Mouse (Mus musculus): ENCODE measurements around the gene Nfatc3.
"Not testable (repeated sequence)": the region's sequence is repeated elsewhere in the genome, so short reads cannot be mapped to it uniquely, and the experiment has no call there.

Nfatc3 gene

GRCm38 (mm10) chr8:106058731-106059612, at the start of gene Nfatc3:
Gene Nfatc3, plus strand, starts transcription at chr8:106058840.
- DNase-seq (ENCODE audit: low spot score in 2 of 2) = peak; percentile 94 to 95

GRCm38 (mm10) chr8:106010748-106011642, 47.6 kb upstream of the Nfatc3 start:
- DNase-seq (ENCODE audit: low spot score in 2 of 2) = peak; percentile 85 to 92

- DNase-seq (ENCODE audit: low spot score in 2 of 2) = no peak
Measured at GRCm38 (mm10) chr8:106011643-106011986, 47.0 kb upstream of the Nfatc3 start, which contains the start of gene Ddx28. Gene Ddx28, minus strand, starts transcription at chr8:106011882.

- not testable (repeated sequence) for DNase-seq (ENCODE audit: low spot score in 2 of 2)
Measured at GRCm38 (mm10) chr8:106012203-106012602, 46.4 kb upstream of the Nfatc3 start.

- no peak for DNase-seq (ENCODE audit: low spot score in 2 of 2)
Measured at GRCm38 (mm10) chr8:106016284-106016683, 42.4 kb upstream of the Nfatc3 start.

GRCm38 (mm10) chr8:106017130-106017529, 41.5 kb upstream of the Nfatc3 start:
- no peak for DNase-seq (ENCODE audit: low spot score in 2 of 2)

DNA sequence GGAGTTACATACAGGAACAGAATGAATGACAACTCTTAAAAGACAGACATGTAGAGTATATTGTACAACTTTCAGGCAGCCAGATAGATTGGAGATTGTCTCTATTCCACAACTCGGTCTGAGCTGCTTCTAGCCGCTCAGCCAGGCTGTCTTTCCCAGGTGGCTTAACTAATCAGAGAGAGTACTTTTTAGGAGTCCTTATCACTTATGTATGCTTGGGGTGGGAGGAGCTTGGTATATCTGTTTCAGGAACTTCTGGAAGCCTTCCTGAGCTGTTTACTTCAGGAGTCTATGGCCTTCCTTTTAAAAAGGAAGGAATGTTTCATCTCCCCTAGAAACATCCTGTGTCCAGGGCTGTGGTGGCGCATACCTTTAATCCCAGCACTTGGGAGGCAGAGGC, 40.6 kb upstream of the Nfatc3 start:
- no peak for DNase-seq (ENCODE audit: low spot score in 2 of 2)

DNA sequence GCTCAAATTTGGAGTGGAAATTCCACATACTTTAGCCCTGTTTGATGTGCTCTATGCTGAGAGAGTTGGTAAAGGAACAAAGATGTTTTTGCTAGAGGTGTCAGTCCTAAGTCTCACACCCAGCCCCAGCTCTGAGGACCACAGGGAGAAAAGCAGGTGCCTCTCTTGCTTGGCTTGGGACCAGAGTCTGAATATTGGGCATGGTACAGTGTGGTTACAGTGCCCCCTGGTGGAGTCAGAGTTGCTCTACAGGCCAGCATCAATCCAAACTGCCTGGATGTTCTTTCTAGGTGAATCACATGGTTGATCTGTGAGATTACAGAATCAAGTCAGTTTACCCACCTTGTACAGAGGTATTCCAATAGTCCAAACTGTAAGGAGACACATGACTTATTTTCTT, 36.2 kb upstream of the Nfatc3 start:
- DNase-seq (ENCODE audit: low spot score in 2 of 2) = peak; percentile 37 to 68

GRCm38 (mm10) chr8:106038721-106039120, 19.9 kb upstream of the Nfatc3 start:
- DNase-seq (ENCODE audit: low spot score in 2 of 2) = no peak

DNA sequence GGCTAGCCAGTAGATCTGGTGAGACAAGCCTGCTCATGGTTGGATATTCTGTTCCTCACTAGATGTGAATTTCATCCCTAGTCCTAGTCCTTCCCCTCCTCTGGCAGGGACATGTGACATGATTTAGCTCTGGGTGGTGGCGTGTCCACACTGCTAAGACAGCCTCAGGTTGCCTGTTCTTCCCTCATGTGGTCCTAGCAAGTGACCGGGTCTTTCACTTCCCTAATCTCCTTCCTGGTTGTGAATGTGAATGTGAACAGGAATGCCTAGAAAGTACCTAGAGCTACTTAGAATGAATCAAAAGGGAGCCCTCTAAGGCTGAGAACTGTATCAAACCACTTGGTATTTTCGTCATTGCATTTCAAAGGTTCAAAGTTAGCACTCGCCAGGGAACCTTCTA, 19.0 kb upstream of the Nfatc3 start:
- no peak for DNase-seq (ENCODE audit: low spot score in 2 of 2)

GRCm38 (mm10) chr8:106040218-106040617, 18.4 kb upstream of the Nfatc3 start:
- no peak for DNase-seq (ENCODE audit: low spot score in 2 of 2)

- DNase-seq (ENCODE audit: low spot score in 2 of 2) = no peak
Measured at GRCm38 (mm10) chr8:106043055-106043454, 15.6 kb upstream of the Nfatc3 start.

DNA sequence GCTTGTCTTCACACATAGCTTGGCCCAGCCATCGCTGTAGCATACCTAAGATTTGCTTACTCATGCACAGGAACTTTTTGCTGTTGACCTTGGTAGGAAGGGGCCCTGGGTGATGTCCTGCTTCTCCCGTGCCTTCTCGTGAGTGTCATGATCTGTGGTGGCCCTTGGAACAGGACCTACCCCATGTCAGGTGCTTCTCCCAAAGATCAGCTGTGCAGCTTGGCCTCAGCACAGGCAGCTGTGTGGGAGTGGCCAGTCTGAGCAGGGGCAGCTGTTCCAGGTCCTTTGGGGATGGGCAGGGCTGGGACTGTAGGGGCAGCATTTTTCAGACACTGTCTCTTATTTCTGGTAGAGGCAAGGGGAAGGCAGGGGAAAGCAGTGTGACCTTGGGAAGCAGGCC, 14.5 kb upstream of the Nfatc3 start:
- DNase-seq (ENCODE audit: low spot score in 2 of 2) = no peak

DNA sequence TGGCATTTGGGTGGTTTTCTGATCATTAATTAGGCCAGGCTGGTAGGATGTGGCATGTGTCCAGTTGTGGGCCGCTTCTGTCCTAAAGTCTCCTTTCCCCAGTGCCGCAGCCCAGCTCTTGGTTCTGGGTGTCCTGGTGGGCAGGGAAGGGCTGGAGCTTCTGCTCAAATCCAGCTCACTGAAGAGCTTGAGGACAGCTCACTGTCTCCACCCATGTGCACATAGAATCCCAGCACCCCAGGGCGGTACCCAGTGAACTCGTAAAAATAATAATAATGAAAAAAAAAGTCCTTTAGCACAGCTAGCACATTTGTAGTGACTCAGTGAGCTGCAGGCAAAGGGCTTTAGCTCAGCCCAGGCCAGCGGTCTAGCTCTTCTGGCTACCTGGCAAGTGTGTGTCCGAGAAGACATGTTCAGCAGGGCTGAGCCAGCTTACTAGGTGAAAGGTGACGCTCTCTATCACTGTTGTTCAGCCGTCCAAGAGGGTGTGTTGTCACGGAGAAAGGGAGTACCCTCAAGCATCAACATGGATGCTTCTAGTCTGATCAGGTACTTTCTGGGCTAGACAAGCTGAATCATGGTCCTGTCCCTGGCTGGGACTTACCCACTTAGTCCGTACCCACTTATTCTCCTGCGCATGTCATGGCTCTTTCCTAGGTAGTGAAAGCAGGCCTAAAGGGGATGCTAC, 11.6 kb upstream of the Nfatc3 start:
- DNase-seq (ENCODE audit: low spot score in 2 of 2) = no peak

- no peak for DNase-seq (ENCODE audit: low spot score in 2 of 2)
Measured at GRCm38 (mm10) chr8:106047854-106048630, 10.6 kb upstream of the Nfatc3 start.

DNA sequence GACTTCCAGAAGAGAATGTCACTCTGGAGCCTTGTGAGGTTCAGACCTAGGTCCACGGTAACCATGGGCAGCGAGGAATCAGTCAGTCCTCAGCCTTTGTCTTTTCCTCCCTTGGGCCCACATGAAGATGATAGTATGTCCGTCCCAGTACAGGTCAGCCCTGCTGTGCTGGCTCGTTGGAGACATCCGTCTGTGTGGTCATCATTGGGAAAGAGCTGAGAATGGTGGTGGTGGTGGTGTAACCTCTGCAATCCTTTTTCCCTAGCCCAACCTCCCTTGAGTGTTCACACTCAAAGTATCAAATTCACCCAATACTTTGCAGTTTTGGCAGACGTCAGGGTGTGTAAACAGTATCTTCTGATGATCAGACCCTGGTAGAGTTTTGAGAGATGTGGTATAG, 8.8 kb upstream of the Nfatc3 start:
- DNase-seq (ENCODE audit: low spot score in 2 of 2) = no peak

GRCm38 (mm10) chr8:106051068-106051467, 7.6 kb upstream of the Nfatc3 start:
- DNase-seq (ENCODE audit: low spot score in 2 of 2) = no peak

DNA sequence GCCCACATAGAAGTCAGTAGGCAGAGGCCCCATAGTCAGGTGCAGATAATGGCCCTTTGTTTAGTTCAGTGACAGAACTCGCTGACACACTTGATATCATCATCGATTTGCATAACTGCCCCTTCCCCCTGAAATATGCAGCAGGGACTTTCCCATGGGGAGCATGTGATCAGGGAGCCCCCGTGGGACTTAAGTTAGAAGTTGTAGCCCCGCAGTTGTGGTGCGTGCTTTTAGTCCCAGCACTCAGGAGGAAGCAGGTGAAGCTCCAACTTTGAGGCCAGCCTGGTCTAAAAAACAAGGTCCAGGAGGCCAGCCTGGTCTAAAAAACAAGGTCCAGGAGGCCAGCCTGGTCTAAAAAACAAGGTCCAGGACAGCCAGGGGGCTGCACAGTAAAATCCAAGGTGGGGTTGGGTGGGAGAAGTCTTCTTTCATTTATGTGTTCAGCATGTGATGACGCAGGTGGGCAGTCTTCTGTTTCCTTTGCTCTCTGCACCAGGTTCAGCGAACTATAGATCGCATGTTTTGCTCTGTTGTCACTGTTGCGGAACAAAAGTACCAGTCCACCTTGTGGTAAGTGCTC, 6.0 kb upstream of the Nfatc3 start:
- DNase-seq (ENCODE audit: low spot score in 2 of 2) = no peak

- no peak for DNase-seq (ENCODE audit: low spot score in 2 of 2)
Measured at GRCm38 (mm10) chr8:106054190-106054811, 4.3 kb upstream of the Nfatc3 start.

DNA sequence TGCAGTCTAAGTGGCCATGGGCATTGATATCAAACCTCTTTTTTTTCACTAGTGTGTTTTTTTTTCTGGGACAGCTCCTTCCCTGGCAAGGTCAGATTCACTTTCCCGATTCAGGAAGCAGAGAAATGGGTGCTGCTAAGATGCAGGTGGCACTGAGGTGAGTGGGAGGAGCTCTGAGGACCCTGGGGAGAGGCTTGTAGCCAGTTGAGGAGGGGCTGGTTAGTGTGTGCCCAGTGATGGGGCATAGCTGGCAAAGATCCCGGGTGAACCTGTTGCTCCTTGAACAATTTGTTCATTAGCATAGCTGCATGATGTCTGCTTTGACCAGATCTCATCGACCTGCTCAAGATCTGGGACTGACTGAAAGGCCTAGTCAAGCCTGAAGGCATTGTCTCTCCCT, 3.6 kb upstream of the Nfatc3 start:
- no peak for DNase-seq (ENCODE audit: low spot score in 2 of 2)
